Mouse (Mus musculus) small intestine, adult 2 months (tissue): ENCODE measurements around the gene Otop2.

Experiments
- CTCF ChIP-seq: fragments of 200-500 bp; IDR thresholded peaks from 2 replicates; pipeline ENCODE4 v1.5.1; 2012; ENCODE audit warnings: low read depth, mild to moderate bottlenecking, control low read depth, inconsistent platforms, low read length, moderate library complexity, mixed read lengths; ENCODE audit not compliant: insufficient replicate concordance, insufficient read length; ENCODE audit errors: extremely low read depth
- POLR2A ChIP-seq: fragments of 200-500 bp; IDR thresholded peaks from 2 replicates; pipeline ENCODE4 v1.6.1; 2012; ENCODE audit warnings: low read depth, mild to moderate bottlenecking, control low read depth, inconsistent platforms, low read length, moderate library complexity

GRCm38 (mm10) chr11:115303167-115303566, 3.8 kb upstream of the Otop2 start:
- TF ChIP-seq CTCF (no peak), POLR2A (no peak)
